Mouse (Mus musculus) splenic B cell, adult 2 months (primary cell): ENCODE measurements around the gene Abcc2.

Experiments used
- DNase-seq: peaks from one replicate; pipeline ENCODE4 v3.0.0-alpha.2; 2011; ENCODE audit warnings: low read depth, low spot score
- H3K27me3 ChIP-seq: 2 replicates; pipeline ENCODE4 v1.6.1; 2012; ENCODE audit warnings: mild to moderate bottlenecking, low read length, moderate library complexity, mixed read lengths; ENCODE audit not compliant: control insufficient read depth, poor library complexity, insufficient read depth, severe bottlenecking
- H3K36me3 ChIP-seq: 2 replicates; pipeline ENCODE4 v1.6.1; 2012; ENCODE audit warnings: mild to moderate bottlenecking, low read length, moderate library complexity, mixed read lengths; ENCODE audit not compliant: control insufficient read depth, poor library complexity, insufficient read depth, severe bottlenecking

Abcc2 gene

DNA sequence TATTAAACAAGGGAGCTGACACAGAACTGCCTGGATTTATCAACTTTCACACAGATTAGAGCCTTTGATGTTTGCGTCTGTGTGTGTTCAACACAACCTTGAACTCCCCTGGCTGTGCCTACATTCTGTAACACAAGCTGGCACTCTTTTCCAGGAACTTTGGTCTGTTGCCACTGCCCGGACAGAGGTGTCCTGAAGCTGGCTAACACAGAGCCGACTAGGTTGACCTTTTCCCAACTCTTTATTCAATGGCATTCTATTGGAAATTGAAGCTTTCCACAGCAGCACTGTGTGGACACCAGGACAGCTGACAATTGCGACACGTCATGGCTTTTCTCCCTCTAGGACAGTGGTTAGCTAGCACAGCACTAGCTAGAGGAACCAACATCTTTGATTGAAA is 15.2 kb downstream of the Abcc2 start:
- Histone ChIP-seq H3K36me3 (no peaks in the 10 kb centered on the region), H3K27me3 (no peaks in the 10 kb centered on the region)
- no peak for DNase-seq

DNA sequence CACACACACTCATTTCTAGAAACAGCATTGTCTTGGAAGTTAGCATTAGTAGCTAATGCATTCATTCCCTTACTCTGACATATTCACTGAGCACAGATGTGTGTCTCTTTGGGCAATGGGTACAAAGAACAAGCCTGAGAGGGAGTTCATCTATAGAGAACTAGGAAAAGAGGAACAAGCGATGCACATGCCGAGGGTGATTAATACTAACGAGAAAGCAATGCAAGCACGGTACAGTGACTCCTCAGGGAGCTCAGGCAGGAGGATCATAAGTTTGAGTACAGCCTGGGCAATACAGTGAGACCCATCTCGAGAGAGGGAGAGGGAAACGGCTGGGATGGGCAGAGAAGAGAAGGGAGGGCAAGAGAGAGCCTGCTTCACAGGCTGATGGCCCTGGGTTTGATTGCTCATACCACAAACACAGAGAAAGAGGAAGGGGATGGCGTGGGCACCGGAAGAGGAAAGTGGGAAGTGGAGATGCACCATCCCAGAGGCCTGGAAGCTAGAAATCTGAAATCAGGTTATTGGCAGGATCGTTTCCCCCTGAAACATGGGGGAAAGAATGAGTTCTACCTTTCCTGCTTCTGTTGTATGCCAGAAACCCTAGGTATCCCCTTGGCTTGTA is 19.5 kb downstream of the Abcc2 start:
- Histone ChIP-seq H3K36me3 (no peaks in the 10 kb centered on the region), H3K27me3 (no peaks in the 10 kb centered on the region)
- DNase-seq: peak; percentile 5

DNA sequence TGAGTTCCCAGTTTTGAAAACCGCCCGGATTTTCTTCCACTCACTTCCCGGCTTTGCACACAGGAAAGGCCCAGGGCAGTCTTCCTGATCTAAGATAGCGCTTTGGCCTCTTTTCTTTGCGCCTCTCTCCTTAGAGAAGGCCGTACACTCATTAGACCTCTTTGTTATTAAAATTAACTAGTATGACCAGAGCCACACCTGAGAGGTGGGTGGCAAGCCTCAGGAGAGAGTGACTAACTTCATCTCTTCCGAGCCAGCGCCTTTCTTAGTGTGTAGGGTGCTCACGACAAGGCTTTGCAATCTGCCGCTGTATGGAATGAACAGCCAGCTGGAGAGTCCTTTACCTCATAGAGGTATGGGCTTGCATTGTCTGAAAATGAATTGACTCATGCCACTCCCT is 21.9 kb downstream of the Abcc2 start:
- Histone ChIP-seq H3K27me3 (no peaks in the 10 kb centered on the region), H3K36me3 (no peaks in the 10 kb centered on the region)
- no peak for DNase-seq

DNA sequence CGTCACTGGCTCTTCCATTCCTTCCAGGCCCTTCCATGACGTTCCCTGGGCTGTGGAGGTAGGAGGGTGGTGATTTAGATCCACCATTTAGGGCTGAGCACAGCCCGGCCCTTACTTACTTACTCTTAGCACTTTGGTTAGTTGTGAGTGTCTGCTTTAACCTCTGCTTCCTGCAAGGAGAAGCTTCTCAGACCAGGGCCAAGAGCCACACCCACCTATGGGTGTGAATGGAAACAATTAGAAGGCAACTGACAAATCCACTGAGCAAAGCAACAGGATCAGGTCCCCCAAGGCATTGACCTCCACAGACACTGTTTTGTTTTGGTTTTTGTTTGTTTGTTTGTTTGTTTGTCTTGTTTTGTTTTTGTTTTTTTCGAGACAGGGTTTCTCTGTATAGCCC is 27.3 kb downstream of the Abcc2 start:
- H3K36me3 ChIP-seq: no peaks in the 10 kb centered on the region
- no peak for DNase-seq
- H3K27me3 ChIP-seq: no peaks in the 10 kb centered on the region

DNA sequence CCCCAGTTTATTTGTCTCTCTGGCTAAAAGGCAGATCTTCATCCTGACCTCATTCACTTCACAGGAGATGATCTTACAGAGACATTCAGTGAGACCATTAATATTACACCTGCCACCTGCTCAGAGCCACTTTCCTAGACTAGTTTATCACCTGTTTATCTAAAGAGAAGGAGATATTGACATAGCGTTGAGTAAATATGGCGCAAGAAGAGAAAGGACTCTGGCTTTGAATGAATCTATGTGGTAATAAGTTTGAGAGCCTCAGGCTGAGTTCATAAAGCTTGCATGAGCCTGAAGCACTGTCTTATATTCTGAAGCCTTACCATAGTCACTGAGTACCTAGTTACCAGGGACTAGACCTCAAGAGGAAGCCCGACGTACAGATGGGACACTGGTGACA is 29.4 kb downstream of the Abcc2 start:
- Histone ChIP-seq H3K27me3 (no peaks in the 10 kb centered on the region), H3K36me3 (no peaks in the 10 kb centered on the region)
- DNase-seq: no peak

DNA sequence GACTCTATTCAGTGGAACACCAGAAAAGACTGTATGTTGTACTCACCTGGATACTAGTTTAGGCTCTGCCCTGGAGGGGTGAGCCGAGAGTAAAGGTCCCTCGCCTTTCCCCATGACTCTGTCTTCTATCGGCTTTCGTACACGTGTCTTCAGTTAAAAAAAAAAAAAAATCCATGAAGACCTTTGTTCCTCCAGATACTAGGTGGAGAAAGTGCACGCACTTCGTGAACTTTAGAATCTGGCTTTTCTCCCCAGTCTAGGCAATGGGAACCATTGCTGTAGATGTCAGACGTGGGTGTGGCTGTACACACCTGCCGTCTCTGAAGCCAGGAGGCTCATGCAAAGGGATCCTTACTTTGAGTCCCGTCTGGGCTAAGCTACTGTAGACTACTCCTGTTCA is 31.3 kb downstream of the Abcc2 start:
- Histone ChIP-seq H3K36me3 (no peaks in the 10 kb centered on the region), H3K27me3 (no peaks in the 10 kb centered on the region)

DNA sequence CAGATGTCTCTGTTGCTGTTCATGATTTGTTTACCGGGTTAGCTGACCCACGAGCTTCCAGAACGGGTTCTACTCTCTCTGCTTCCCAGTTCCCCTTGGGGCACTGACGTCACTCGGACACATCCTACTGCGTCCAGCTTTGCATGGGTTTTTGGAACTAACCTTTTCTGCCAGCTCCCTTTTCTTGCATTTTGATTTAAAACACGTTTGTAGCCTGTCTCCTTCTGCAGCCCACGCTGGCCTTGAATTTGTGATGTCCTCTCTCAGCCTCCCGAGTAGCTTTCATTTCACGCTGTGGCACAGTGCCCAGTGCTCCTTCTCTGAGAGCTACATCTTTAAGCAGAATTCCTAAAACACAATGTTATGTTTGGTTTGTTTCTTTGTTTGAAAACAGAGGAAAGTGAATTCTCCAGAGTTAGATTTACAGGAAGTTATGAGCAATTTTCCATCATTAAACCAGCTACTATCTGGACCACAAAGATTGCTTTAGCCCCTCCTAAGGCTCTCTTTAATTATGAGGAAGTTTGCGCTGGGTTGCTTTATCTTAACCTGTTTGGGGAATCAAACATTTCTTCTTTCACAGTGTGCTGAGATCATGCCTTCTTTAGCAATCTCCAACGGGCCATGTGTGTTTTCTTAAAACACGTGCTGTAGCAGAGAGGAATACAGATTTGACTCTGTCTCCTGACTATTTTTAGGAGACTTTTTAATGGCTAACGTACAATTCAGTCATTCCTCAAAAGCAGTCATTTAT is 33.8 kb downstream of the Abcc2 start:
- Histone ChIP-seq H3K36me3 (no peaks in the 10 kb centered on the region), H3K27me3 (no peaks in the 10 kb centered on the region)
- DNase-seq: no peak

More for the DNA sequence above, 31.3 kb downstream of the Abcc2 start:
- no peak for DNase-seq

DNA sequence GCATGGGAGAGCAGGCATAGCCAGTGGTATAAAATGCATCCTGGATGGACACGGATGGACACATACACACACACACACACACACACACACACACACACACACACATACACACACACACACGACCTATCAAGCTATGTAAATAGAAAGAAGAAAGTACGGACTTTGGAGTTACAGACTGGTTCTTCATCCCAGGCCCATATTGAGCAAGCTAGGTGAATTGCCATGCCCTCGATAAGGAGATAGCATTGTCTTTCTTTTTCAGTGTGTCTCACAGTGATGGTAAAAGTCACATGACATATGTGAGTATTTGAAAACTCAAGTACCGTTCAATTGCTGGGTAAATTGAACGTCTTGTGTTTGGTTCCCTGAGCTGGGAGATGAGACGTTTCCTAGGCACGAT is 44.9 kb downstream of the Abcc2 start:
- DNase-seq: no peak
- Histone ChIP-seq H3K27me3 (no peaks in the 10 kb centered on the region), H3K36me3 (no peaks in the 10 kb centered on the region)

DNA sequence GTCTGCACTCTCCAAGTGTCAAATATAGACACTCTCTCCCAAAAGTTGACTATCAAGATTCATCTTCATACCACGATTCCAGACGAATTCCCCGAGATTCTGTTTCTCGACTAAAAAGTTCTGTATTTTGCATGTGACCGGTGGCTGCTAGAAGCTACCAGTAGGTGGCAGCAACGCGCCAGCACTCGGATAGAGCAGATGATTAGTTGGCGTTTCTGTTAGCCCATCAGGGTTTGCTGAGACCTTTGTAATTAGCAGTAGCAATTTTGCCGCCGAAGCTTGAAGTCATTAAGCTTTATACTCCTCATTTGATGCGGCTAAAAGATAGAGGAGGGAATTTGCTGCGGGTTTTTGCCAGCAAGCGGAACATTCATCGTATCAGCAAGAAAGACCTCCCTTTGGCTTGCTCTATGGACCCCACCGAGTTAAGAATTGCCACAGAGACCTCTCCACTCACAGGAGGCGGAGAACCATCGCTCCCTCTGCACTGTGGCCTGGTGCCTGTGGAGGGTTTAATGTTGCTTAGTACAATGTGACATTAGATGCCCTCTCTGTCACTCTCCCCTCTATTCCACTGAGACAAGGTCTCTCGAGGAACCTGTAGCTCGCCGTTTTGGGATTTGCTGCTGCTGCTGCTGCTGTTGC is 50.6 kb downstream of the Abcc2 start:
- Histone ChIP-seq H3K36me3 (no peaks in the 10 kb centered on the region), H3K27me3 (no peaks in the 10 kb centered on the region)
- peak; percentile 82 for DNase-seq

DNA sequence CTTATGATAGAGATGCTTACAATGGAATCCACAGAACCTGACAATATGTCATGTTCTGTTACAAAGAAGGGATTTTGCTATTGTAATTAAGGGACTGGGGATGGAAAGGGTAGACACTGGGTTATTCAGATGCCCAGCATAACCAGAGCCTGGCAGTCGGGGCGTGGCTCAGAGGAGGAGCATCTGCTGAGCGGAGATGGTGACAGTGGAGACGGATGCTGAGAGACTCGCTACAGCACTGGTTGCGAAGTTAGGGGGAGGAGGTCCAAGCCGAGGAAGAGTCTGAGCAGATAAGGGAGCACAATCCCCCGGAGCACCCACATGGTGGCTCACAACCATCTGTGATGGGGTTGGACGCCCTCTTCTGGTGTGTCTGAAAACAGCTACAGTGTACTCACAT is 61.2 kb downstream of the Abcc2 start:
- Histone ChIP-seq H3K36me3 (no peaks in the 10 kb centered on the region), H3K27me3 (no peaks in the 10 kb centered on the region)
- DNase-seq: no peak

DNA sequence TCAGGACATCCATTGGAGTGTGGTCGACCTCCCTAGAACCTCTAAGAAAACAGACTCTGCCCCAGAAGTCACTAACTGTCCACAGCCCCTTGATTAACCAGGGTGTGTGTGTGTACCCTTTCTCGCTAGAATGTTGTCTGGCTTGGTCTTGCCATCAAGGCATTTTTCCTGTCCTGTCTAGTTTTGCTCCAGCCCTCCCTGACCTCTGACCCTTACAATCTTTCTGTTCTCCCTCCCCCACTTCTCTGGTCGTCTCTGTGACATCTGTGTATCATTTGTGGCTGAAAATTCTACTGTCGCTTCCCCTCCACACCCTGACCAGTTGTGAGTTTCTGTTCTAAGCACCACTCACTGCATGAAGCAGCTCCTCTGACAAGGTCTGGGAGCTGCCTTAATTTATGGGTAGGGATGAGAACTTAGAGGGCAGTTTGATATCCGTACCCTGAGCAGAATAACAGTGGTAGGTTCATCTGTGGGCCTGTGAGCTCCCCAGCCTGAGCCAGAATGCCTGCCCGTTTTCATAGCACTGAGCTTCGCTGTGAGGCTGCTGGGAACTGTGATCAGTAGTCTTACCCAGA is 63.4 kb downstream of the Abcc2 start:
- Histone ChIP-seq H3K36me3 (no peaks in the 10 kb centered on the region), H3K27me3 (no peaks in the 10 kb centered on the region)
- DNase-seq: no peak

DNA sequence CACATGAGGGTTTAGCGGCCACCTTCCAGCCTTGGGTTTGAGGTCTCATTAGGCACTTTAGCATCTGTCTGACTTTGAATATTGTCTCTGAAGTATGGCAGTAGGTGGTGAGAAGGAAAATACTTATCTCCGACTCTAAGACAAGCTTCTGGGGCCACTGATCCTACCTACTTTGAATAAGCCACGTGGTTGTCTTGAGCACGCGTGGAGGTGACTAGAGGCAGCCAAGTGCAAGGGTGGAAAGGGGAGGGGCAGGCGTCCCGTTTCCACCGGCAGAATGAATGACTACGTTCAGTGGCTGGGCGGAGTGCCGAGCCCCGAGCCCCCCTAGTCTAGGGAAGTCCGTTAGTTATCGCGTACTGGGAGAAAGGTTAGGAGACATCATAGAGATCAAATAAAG is 65.1 kb downstream of the Abcc2 start:
- H3K27me3 ChIP-seq: no peaks in the 10 kb centered on the region
- DNase-seq: no peak
- H3K36me3 ChIP-seq: no peaks in the 10 kb centered on the region

DNA sequence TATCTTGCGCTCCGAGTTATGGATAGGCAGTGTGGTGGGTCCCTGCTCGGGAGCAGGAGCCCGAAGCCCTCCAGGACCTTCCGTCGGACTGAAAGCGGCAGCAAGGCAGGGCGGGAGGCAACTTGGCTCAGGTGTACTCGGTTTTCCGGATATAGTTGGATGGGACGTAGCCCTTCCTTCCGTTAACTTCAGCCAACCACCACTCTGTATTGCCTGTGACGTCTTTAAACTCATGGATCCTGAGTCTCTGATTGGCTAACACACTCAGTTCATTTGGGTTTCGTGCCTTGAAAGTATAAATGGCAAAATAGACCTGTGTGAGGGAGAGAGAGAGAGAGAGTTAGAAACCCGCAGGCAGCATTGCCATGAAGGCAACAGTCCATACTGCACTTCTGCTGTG is 66.0 kb downstream of the Abcc2 start:
- DNase-seq: no peak
- H3K36me3 ChIP-seq: no peaks in the 10 kb centered on the region
- H3K27me3 ChIP-seq: no peaks in the 10 kb centered on the region

DNA sequence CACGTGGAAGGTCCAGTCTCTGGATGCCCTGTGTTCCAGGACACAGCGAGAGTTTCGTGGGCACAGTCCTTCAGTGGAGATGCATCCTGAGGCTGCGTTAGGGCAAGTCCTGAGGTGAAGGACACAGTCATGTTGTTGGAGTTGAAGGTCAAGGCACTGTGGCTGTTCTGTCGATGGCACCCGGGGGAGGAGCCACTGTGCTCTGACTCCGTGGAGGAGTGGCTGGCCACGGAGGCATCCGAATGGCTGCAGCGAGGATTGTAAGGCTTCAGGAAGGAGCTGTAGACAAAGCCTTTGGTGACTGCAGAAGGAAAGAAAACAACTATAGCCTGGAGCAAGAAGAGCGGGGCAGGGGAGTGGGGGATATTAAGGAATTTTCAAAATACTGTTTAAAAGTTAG is 68.0 kb downstream of the Abcc2 start:
- no peak for DNase-seq
- no peaks in the 10 kb centered on the region for H3K27me3 ChIP-seq
- no peaks in the 10 kb centered on the region for H3K36me3 ChIP-seq

DNA sequence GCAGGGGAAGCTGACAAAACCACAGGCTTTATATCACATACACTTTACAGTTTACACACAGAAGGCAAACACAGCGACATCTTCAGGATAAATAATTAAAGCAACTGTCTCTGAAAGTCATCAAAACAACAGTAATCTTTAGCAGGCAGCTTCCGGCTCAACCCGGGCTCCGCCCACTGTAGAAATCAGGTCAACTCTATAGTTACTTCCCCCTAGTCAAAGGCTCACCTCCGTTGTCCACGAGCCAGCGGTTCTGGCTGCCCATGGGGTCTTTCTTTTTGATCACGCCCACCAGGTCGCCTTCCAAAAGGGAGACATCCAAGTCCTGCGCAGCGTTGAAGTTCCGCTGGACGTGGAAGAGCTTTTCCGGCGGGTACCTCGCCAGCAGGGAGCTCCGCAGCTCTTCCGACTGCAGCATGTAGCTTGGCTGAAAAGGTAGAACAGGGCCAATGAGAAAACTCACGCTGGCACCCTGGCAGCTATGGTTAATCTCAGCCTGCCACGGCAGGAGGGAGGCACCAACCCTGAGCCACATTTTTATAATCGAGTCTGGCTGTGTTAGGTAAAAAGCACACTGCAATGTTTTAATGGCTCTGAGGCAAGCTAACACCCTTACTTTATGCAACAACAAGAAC is 70.1 kb downstream of the Abcc2 start:
- DNase-seq: peak; percentile 58
- Histone ChIP-seq H3K36me3 (0 out of 2 replicates have a peak, but pooled peaks cover 1% of the 10 kb centered on the region), H3K27me3 (no peaks in the 10 kb centered on the region)
